Mouse (Mus musculus) embryonic facial prominence, embryonic 10.5 days (tissue): ENCODE data around the gene Pigk. TPM values are rescaled to one million over a fixed set of nuclear protein-coding genes. Genes with fewer than 3 reads are reported as not detected.
"Not testable (repeated sequence)": the region's sequence is repeated elsewhere in the genome, so short reads cannot be mapped to it uniquely, and the experiment has no call there.

Experiments used
- DNase-seq: peaks from one replicate; pipeline ENCODE4 v3.0.0-alpha.2; 2017; ENCODE audit warnings: low spot score
- H3K27ac ChIP-seq: fragments of 300-500 bp; sonication (generic); replicated peaks from 2 replicates; pipeline ENCODE4 v1.5.1; 2016; ENCODE audit warnings: mild to moderate bottlenecking
- H3K27me3 ChIP-seq: fragments of 300-500 bp; sonication (generic); replicated peaks from 2 replicates; pipeline ENCODE4 v1.6.1; 2016; ENCODE audit warnings: low read depth, mild to moderate bottlenecking; ENCODE audit not compliant: poor library complexity, severe bottlenecking
- H3K36me3 ChIP-seq: fragments of 300-500 bp; sonication (generic); replicated peaks from 2 replicates; pipeline ENCODE4 v1.6.1; 2016; ENCODE audit warnings: mild to moderate bottlenecking, moderate library complexity
- H3K4me1 ChIP-seq: fragments of 300-500 bp; sonication (generic); 2 replicates; pipeline ENCODE4 v1.6.1; 2016
- H3K4me3 ChIP-seq: fragments of 300-500 bp; sonication (generic); 2 replicates; pipeline ENCODE4 v1.5.1; 2016; ENCODE audit warnings: mild to moderate bottlenecking, moderate library complexity
- H3K9me3 ChIP-seq: fragments of 300-500 bp; sonication (generic); 2 replicates; pipeline ENCODE4 v1.6.1; 2016; ENCODE audit warnings: mild to moderate bottlenecking
- WGBS: fragments of 180-500 bp; shearing (Covaris S2); methylation state at CpG from one replicate; pipeline ENCODE4 v1.1.7; 2016; 5-methylcytosine and 5-hydroxymethylcytosine counted together
- polyA plus RNA-seq: library from polyadenylated mRNA; unstranded; fragments of >200 nt; fragmentation: Nextera tagmentation; extraction: Ambion mirVana; gene quantifications from 2 replicates; pipeline ENCODE4 v1.2.1, GENCODE M21; 2016

Gene Pigk
- polyA plus RNA-seq, 1 experiment from 2014 or later = 34.1 TPM

DNA sequence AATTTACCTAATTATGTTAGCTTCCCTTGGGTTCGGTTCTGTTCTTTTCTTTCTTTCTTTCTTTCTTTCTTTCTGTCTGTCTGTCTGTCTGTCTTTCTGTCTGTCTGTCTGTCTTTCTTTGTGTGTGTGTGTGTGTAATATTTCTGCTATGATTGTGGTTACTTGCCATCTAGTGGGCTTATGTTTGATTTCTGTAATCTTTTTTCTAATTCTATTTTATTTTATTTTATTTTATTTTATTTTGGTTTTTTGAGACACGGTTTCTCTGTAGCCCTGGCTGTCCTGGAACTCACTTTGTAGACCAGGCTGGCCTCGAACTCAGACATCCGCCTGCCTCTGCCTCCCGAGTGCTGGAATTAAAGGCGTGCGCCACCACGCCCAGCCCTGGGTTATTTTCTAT is 12.4 kb upstream of the Pigk start:
- H3K9me3 ChIP-seq, H3K36me3 ChIP-seq, H3K4me3 ChIP-seq, H3K27ac ChIP-seq, DNase-seq, H3K4me1 ChIP-seq, H3K27me3 ChIP-seq: not testable (repeated sequence)
- WGBS = 90% methylated on average over 8 of the region's 8 CpGs

- Histone ChIP-seq H3K27ac (no peak overlapping the region), H3K4me1 (peaks cover 4% of the 10 kb centered on the region; the same call in 1 of the 2 replicates), H3K27me3 (no peaks in the 10 kb centered on the region), H3K4me3 (peak overlapping the region; percentile 40), H3K36me3 (no peaks in the 10 kb centered on the region), H3K9me3 (no peaks in the 10 kb centered on the region)
- DNase-seq = peak; percentile 22
- 46% methylated on average over 8 of the region's 8 CpGs for WGBS
Observed at GRCm38 (mm10) chr3:152702274-152702843, 11.5 kb upstream of the Pigk start.

- no peak for DNase-seq
- Histone ChIP-seq H3K4me1 (0 out of 2 replicates have a peak, but pooled peaks cover 3% of the 10 kb centered on the region), H3K27ac (no peak overlapping the region), H3K27me3 (no peaks in the 10 kb centered on the region), H3K4me3 (no peak overlapping the region), H3K36me3 (no peaks in the 10 kb centered on the region), H3K9me3 (no peaks in the 10 kb centered on the region)
- 72% methylated on average over 5 of the region's 5 CpGs for WGBS
Observed at GRCm38 (mm10) chr3:152705826-152706225, 8.1 kb upstream of the Pigk start.

DNA sequence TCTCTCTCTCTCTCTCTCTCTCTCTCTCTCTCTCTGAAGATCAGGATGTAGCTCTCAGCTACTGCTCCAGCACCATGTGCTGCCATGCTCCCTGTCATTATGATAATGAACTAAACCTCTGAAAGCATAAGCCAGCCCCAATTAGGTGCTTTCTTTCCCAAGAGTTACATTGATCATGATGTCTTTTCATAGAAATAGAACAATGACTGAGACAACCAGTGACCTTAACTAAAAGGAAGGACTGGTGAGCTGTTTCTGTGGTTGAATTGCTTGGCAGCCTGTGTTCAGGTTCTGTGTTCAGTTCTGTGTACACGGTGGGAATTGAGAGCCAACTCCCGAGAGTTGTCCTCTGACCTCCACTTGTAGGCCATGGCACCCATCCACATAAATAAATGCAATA is 7.0 kb upstream of the Pigk start:
- Histone ChIP-seq H3K9me3 (no peaks in the 10 kb centered on the region), H3K36me3 (no peaks in the 10 kb centered on the region), H3K4me1 (0 out of 2 replicates have a peak, but pooled peaks cover 3% of the 10 kb centered on the region), H3K4me3 (no peak overlapping the region), H3K27me3 (no peaks in the 10 kb centered on the region), H3K27ac (no peak overlapping the region)
- DNase-seq = no peak
- 85% methylated on average over 2 of the region's 2 CpGs for WGBS

DNA sequence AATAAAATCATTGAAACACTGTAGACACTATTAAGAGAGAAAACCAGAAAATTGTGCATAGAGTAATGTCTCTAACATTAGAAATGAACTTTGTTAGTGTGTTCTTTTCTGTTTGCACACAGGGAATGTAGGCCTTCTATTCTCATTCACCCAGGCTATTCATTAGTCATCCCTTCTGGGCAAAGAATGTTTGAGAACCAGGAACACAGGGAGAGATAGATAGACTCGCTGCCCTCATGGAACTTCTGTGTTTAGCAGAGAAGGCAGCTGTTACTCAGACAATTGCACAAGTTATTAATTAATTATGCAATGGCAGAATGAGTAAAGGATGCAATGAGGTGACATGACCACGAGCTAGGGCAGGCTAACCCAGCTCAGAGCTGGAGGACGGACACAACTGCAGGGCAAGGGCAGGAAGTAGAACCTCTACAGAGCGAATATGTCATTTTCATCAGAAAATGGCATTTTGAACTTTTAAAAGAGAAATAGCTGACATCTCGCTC is 6.5 kb upstream of the Pigk start:
- DNase-seq = no peak
- H3K4me3 ChIP-seq = no peak overlapping the region
- no peak overlapping the region for H3K27ac ChIP-seq
- no peaks in the 10 kb centered on the region for H3K27me3 ChIP-seq
- WGBS = 88% methylated on average over 5 of the region's 5 CpGs
- H3K36me3 ChIP-seq = no peaks in the 10 kb centered on the region
- H3K9me3 ChIP-seq = no peaks in the 10 kb centered on the region
- 0 out of 2 replicates have a peak, but pooled peaks cover 3% of the 10 kb centered on the region for H3K4me1 ChIP-seq

DNA sequence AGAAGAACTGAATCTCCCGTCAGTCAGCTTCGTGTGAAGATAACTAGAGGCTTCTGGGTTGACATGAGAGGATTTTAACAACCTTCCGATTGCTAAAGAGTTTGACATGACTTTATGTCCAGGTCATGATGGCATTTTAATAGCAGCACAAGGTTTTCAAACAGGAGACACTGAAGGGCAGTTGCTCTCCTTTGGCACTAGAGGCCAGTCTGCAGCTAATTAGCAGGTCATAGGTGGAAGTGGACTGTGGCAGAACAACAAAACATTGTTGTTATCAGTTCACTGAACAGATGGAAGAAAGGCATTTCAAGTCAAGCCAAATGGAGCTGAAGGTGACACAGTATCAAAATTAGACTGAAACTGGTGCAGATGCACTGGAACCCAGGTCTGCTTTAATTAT is 4.0 kb upstream of the Pigk start:
- DNase-seq = no peak
- Histone ChIP-seq H3K36me3 (no peaks in the 10 kb centered on the region), H3K27me3 (no peaks in the 10 kb centered on the region), H3K4me1 (peaks cover 10% of the 10 kb centered on the region), H3K9me3 (no peaks in the 10 kb centered on the region), H3K4me3 (no peak overlapping the region), H3K27ac (no peak overlapping the region)
- 44% methylated on average over 3 of the region's 3 CpGs for WGBS

DNA sequence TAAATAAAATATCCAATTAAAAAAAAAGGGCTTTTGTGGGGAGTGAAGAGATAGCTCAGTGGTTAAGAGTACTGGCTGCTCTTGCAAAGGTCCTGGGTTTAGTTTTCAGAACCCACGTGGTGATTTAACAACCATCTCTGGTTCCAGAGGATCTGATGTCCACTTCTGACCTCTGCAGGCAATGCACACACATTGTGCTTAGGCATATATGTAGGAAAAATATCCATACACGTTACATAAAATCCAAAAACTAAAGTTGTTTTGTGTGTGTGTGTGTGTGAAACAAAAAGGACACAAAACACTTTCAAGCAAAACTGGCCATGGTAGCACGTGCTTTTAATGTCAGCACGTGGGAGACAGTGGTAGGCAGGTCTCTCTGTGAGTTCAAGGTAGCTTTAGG is 943 bp upstream of the Pigk start:
- Histone ChIP-seq H3K9me3 (no peaks in the 10 kb centered on the region), H3K27ac (no peak overlapping the region), H3K4me3 (no peak overlapping the region), H3K36me3 (no peaks in the 10 kb centered on the region; the same call in 1 of the 2 replicates), H3K4me1 (peaks cover 16% of the 10 kb centered on the region), H3K27me3 (no peaks in the 10 kb centered on the region)
- DNase-seq = no peak
- WGBS = 75% methylated on average over 4 of the region's 4 CpGs

GRCm38 (mm10) chr3:152721301-152721700 is 7.4 kb downstream of the Pigk start:
- Histone ChIP-seq H3K27me3 (no peaks in the 10 kb centered on the region), H3K9me3 (no peaks in the 10 kb centered on the region), H3K4me3 (no peak overlapping the region), H3K4me1 (no peaks in the 10 kb centered on the region), H3K36me3 (peaks cover 17% of the 10 kb centered on the region), H3K27ac (no peak overlapping the region)
- no peak for DNase-seq
- 84% methylated on average over 6 of the region's 6 CpGs for WGBS

GRCm38 (mm10) chr3:152722836-152723235 is 8.9 kb downstream of the Pigk start:
- Histone ChIP-seq H3K27ac (no peak overlapping the region), H3K27me3 (no peaks in the 10 kb centered on the region), H3K4me1 (0 out of 2 replicates have a peak, but pooled peaks cover 5% of the 10 kb centered on the region), H3K4me3 (no peak overlapping the region), H3K36me3 (peaks cover 17% of the 10 kb centered on the region), H3K9me3 (no peaks in the 10 kb centered on the region)
- no peak for DNase-seq
- 77% methylated on average over 3 of the region's 3 CpGs for WGBS

GRCm38 (mm10) chr3:152724446-152724845 is 10.5 kb downstream of the Pigk start:
- Histone ChIP-seq H3K4me1 (0 out of 2 replicates have a peak, but pooled peaks cover 5% of the 10 kb centered on the region), H3K9me3 (no peaks in the 10 kb centered on the region), H3K36me3 (peaks cover 17% of the 10 kb centered on the region), H3K4me3 (no peak overlapping the region), H3K27ac (no peak overlapping the region), H3K27me3 (no peaks in the 10 kb centered on the region)
- DNase-seq = no peak
- 88% methylated on average over 9 of the region's 9 CpGs for WGBS

DNA sequence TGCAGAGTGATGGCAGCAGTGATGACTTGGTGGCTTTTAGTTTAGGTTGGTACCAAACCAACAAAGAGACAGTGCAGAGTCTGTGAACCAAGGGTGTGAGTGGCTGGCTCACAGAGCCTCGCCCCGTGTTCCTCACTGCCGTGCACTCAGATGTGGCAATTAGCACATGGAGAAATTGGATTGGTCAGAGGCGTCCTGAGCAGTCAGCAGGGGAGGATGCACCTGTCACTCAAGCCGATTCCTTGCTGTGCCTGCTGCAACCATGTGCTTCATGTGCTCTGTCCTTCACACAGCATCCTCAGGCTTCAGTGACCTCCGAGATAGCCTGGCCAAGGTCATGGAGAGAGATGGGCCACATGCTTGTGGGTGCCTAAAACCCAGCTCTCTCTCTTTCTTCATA is 14.3 kb downstream of the Pigk start:
- Histone ChIP-seq H3K4me3 (no peak overlapping the region), H3K9me3 (no peaks in the 10 kb centered on the region), H3K36me3 (peaks cover 10% of the 10 kb centered on the region), H3K4me1 (0 out of 2 replicates have a peak, but pooled peaks cover 5% of the 10 kb centered on the region), H3K27ac (no peak overlapping the region), H3K27me3 (no peaks in the 10 kb centered on the region)
- DNase-seq = no peak
- WGBS = 71% methylated on average over 6 of the region's 6 CpGs

DNA sequence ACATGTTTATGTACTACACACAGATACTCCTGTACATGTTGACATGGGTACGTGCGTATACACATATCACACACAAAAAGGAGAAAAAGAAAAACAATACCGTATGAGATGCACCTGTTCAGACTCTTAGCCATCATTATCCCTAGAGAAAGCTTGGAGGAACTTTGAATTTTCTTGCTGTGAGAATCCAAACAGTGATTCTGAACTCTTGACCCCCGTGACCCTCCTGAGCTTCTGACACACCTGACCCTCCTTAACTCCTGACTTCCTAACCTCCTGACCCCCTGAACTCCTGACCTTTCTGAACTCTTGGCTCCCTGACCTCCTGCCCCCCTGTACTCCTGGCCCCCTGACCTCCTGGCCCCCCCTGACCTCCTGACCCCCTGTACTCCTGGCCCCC is 19.1 kb downstream of the Pigk start:
- Histone ChIP-seq H3K9me3 (no peaks in the 10 kb centered on the region), H3K27me3 (no peaks in the 10 kb centered on the region), H3K4me3 (no peak overlapping the region), H3K36me3 (no peaks in the 10 kb centered on the region), H3K4me1 (no peaks in the 10 kb centered on the region), H3K27ac (no peak overlapping the region)
- DNase-seq = no peak
- 94% methylated on average over 4 of the region's 4 CpGs for WGBS

- Histone ChIP-seq H3K27ac (no peak overlapping the region), H3K4me3 (no peak overlapping the region), H3K4me1 (no peaks in the 10 kb centered on the region), H3K27me3 (no peaks in the 10 kb centered on the region), H3K36me3 (no peaks in the 10 kb centered on the region), H3K9me3 (no peaks in the 10 kb centered on the region)
- DNase-seq = peak; percentile 48
Observed at GRCm38 (mm10) chr3:152733513-152733912, 19.6 kb downstream of the Pigk start.
